Mouse (Mus musculus): Measurements from ENCODE around the gene Olfr231. TPM values are rescaled to one million over a fixed set of nuclear protein-coding genes. Genes with fewer than 3 reads are reported as not detected.

Gene Olfr231
- polyA plus RNA-seq, 1 experiment from 2014 or later = not detected

- Histone ChIP-seq H3K9me3 (ENCODE audit: control insufficient read depth, low read length) (no peaks in the 10 kb centered on the region), H3K27ac (ENCODE audit: low read length) (no peak within 1 kb of the TSS), H3K27me3 (replicated peaks; ENCODE audit: control insufficient read depth, insufficient read depth, low read length) (no peaks in the 10 kb centered on the region), H3K4me2 (ENCODE audit: low read depth, low read length) (no peak within 1 kb of the TSS), H3K36me3 (ENCODE audit: control insufficient read depth, insufficient read depth, low read length) (no peaks in the 10 kb centered on the region), H3K4me1 (ENCODE audit: control insufficient read depth, insufficient read depth, low read length) (no peaks in the 10 kb centered on the region), H3K4me3 (ENCODE audit: low read length) (no peak within 1 kb of the TSS), H3K9ac (ENCODE audit: low read depth, low read length) (no peak within 1 kb of the TSS)
- 77% methylated on average over 3 of the region's 3 CpGs for WGBS
- no peak for ATAC-seq
Observed at GRCm38 (mm10) chr1:174131217-174131616, 10.3 kb upstream of the Olfr231 start, which contains the start of gene Olfr424. Gene Olfr424 (plus strand): TSS chr1:174131517.

GRCm38 (mm10) chr1:174103735-174104134 is 17.2 kb downstream of the Olfr231 start:
- Histone ChIP-seq H3K4me3 (ENCODE audit: low read length) (no peak overlapping the region), H3K9ac (ENCODE audit: low read depth, low read length) (no peak overlapping the region), H3K4me1 (ENCODE audit: control insufficient read depth, insufficient read depth, low read length) (no peaks in the 10 kb centered on the region), H3K27me3 (replicated peaks; ENCODE audit: control insufficient read depth, insufficient read depth, low read length) (no peaks in the 10 kb centered on the region), H3K9me3 (ENCODE audit: control insufficient read depth, low read length) (no peaks in the 10 kb centered on the region), H3K4me2 (ENCODE audit: low read depth, low read length) (no peak overlapping the region), H3K36me3 (ENCODE audit: control insufficient read depth, insufficient read depth, low read length) (no peaks in the 10 kb centered on the region), H3K27ac (ENCODE audit: low read length) (no peak overlapping the region)
- 61% methylated on average over 2 of the region's 2 CpGs for WGBS
- ATAC-seq = no peak

GRCm38 (mm10) chr1:174096591-174096990 is 24.4 kb downstream of the Olfr231 start, which contains the start of gene Olfr427:
Gene Olfr427 (plus strand): TSS chr1:174096891.
- Histone ChIP-seq H3K9ac (ENCODE audit: low read depth, low read length) (no peak within 1 kb of the TSS), H3K27ac (ENCODE audit: low read length) (no peak within 1 kb of the TSS), H3K27me3 (replicated peaks; ENCODE audit: control insufficient read depth, insufficient read depth, low read length) (no peaks in the 10 kb centered on the region), H3K9me3 (ENCODE audit: control insufficient read depth, low read length) (no peaks in the 10 kb centered on the region), H3K4me3 (ENCODE audit: low read length) (no peak within 1 kb of the TSS), H3K36me3 (ENCODE audit: control insufficient read depth, insufficient read depth, low read length) (no peaks in the 10 kb centered on the region), H3K4me2 (ENCODE audit: low read depth, low read length) (no peak within 1 kb of the TSS), H3K4me1 (ENCODE audit: control insufficient read depth, insufficient read depth, low read length) (no peaks in the 10 kb centered on the region)
- no peak for ATAC-seq
- WGBS = 86% methylated on average over 1 of the region's 1 CpGs

- Histone ChIP-seq H3K9ac (ENCODE audit: low read depth, low read length) (no peak within 1 kb of the TSS), H3K27me3 (replicated peaks; ENCODE audit: control insufficient read depth, insufficient read depth, low read length) (no peaks in the 10 kb centered on the region), H3K4me1 (ENCODE audit: control insufficient read depth, insufficient read depth, low read length) (no peaks in the 10 kb centered on the region), H3K4me2 (ENCODE audit: low read depth, low read length) (no peak within 1 kb of the TSS), H3K9me3 (ENCODE audit: control insufficient read depth, low read length) (no peaks in the 10 kb centered on the region), H3K4me3 (ENCODE audit: low read length) (no peak within 1 kb of the TSS), H3K27ac (ENCODE audit: low read length) (no peak within 1 kb of the TSS), H3K36me3 (ENCODE audit: control insufficient read depth, insufficient read depth, low read length) (no peaks in the 10 kb centered on the region)
- ATAC-seq = no peak
- 90% methylated on average over 2 of the region's 2 CpGs for WGBS
Observed at GRCm38 (mm10) chr1:174084031-174084430, 36.9 kb downstream of the Olfr231 start, which contains the start of gene Olfr429. Gene Olfr429 (plus strand): TSS chr1:174084331.

GRCm38 (mm10) chr1:174066305-174066704 is 54.7 kb downstream of the Olfr231 start, which contains the start of gene Olfr430:
Gene Olfr430 (plus strand): TSS chr1:174066605.
- no peak within 1 kb of the TSS for H3K4me2 ChIP-seq (ENCODE audit: low read depth, low read length)
- H3K9me3 ChIP-seq (ENCODE audit: control insufficient read depth, low read length) = no peaks in the 10 kb centered on the region
- WGBS = 89% methylated on average over 3 of the region's 3 CpGs
- ATAC-seq = no peak
- H3K36me3 ChIP-seq (ENCODE audit: control insufficient read depth, insufficient read depth, low read length) = no peaks in the 10 kb centered on the region
- H3K4me3 ChIP-seq (ENCODE audit: low read length) = no peak within 1 kb of the TSS
- H3K9ac ChIP-seq (ENCODE audit: low read depth, low read length) = no peak within 1 kb of the TSS
- no peaks in the 10 kb centered on the region for H3K4me1 ChIP-seq (ENCODE audit: control insufficient read depth, insufficient read depth, low read length)
- H3K27me3 ChIP-seq (replicated peaks; ENCODE audit: control insufficient read depth, insufficient read depth, low read length) = no peaks in the 10 kb centered on the region
- H3K27ac ChIP-seq (ENCODE audit: low read length) = no peak within 1 kb of the TSS

Other genes with a start within 250 kb of the Olfr231 start
- 0.72 and 0.97 TPM in 2 replicates for gene Ifi211, start 208.1 kb downstream of the Olfr231 start, polyA plus RNA-seq (2015; fragmentation: Nextera tagmentation; extraction: Ambion mirVana)
- gene Mndal, start 178.7 kb downstream of the Olfr231 start, polyA plus RNA-seq (2015; fragmentation: Nextera tagmentation; extraction: Ambion mirVana) = 3.2 and 3.3 TPM in 2 replicates
- 1.4 and 2.2 TPM in 2 replicates for gene Ifi203, start 178.5 kb downstream of the Olfr231 start, polyA plus RNA-seq (2015; fragmentation: Nextera tagmentation; extraction: Ambion mirVana)
- gene Ifi202b, start 138.4 kb downstream of the Olfr231 start, polyA plus RNA-seq (2015; fragmentation: Nextera tagmentation; extraction: Ambion mirVana) = not detected in 2 replicates
- 1.6 and 1.7 TPM in 2 replicates for gene Ifi205, start 89.4 kb downstream of the Olfr231 start, polyA plus RNA-seq (2015; fragmentation: Nextera tagmentation; extraction: Ambion mirVana)
- gene Olfr433, start 80.5 kb downstream of the Olfr231 start, polyA plus RNA-seq (2015; fragmentation: Nextera tagmentation; extraction: Ambion mirVana) = 0.05 TPM in 1 of 2 replicates, not detected in the other
- gene Olfr432, start 72.0 kb downstream of the Olfr231 start, polyA plus RNA-seq (2015; fragmentation: Nextera tagmentation; extraction: Ambion mirVana) = not detected in 2 replicates
- not detected in 2 replicates for gene Olfr430, start 54.6 kb downstream of the Olfr231 start, polyA plus RNA-seq (2015; fragmentation: Nextera tagmentation; extraction: Ambion mirVana)
- not detected in 2 replicates for gene Olfr429, start 36.8 kb downstream of the Olfr231 start, polyA plus RNA-seq (2015; fragmentation: Nextera tagmentation; extraction: Ambion mirVana)
- not detected in 2 replicates for gene Olfr427, start 24.3 kb downstream of the Olfr231 start, polyA plus RNA-seq (2015; fragmentation: Nextera tagmentation; extraction: Ambion mirVana)
- not detected in 2 replicates for gene Olfr424, start 10.4 kb upstream of the Olfr231 start, polyA plus RNA-seq (2015; fragmentation: Nextera tagmentation; extraction: Ambion mirVana)
- gene Olfr420, start 34.5 kb upstream of the Olfr231 start, polyA plus RNA-seq (2015; fragmentation: Nextera tagmentation; extraction: Ambion mirVana) = not detected in 2 replicates
- gene Spta1, start 51.6 kb upstream of the Olfr231 start, polyA plus RNA-seq (2015; fragmentation: Nextera tagmentation; extraction: Ambion mirVana) = 0.54 and 0.65 TPM in 2 replicates
- not detected in 2 replicates for gene Olfr419, start 130.9 kb upstream of the Olfr231 start, polyA plus RNA-seq (2015; fragmentation: Nextera tagmentation; extraction: Ambion mirVana)
- gene Mptx1, start 209.4 kb upstream of the Olfr231 start, polyA plus RNA-seq (2015; fragmentation: Nextera tagmentation; extraction: Ambion mirVana) = 17.3 and 26.7 TPM in 2 replicates
- gene Olfr417, start 244.0 kb upstream of the Olfr231 start, polyA plus RNA-seq (2015; fragmentation: Nextera tagmentation; extraction: Ambion mirVana) = not detected in 2 replicates